Mouse (Mus musculus) brain, embryonic 14.5 days (tissue): Measurements from ENCODE around the gene Gm4981.
A peak's percentile ranks its signal among the peaks of the same experiment; 100 is the strongest.

Experiments
- CTCF ChIP-seq: fragments of 200-500 bp; IDR thresholded peaks from 2 replicates; pipeline ENCODE4 v1.5.1; 2012; ENCODE audit warnings: inconsistent platforms, mild to moderate bottlenecking, moderate library complexity, borderline replicate concordance; ENCODE audit not compliant: insufficient read depth, insufficient read length; ENCODE audit errors: extremely low read depth
- POLR2A ChIP-seq: fragments of 200-500 bp; IDR thresholded peaks from 2 replicates; pipeline ENCODE4 v1.6.1; 2012; ENCODE audit warnings: mild to moderate bottlenecking, inconsistent platforms, borderline replicate concordance; ENCODE audit not compliant: poor library complexity, insufficient read depth, insufficient read length, severe bottlenecking; ENCODE audit errors: extremely low read depth

GRCm38 (mm10) chr10:58255213-58255892, 18.9 kb upstream of the Gm4981 start, which contains the start of gene Gcc2:
- TF ChIP-seq CTCF (no peak), POLR2A (peak; percentile 51)
